Mouse (Mus musculus) midbrain, embryonic 15.5 days (tissue): ENCODE data around the gene Acaa1a. TPM values are rescaled to one million over a fixed set of nuclear protein-coding genes. Genes with fewer than 3 reads are reported as not detected.
"Not testable (repeated sequence)": the region's sequence is repeated elsewhere in the genome, so short reads cannot be mapped to it uniquely, and the experiment has no call there.

Experiments
- ATAC-seq: fragments of 200-750 bp; cut with Nextera tagmentation; replicated peaks from 2 replicates; pipeline ENCODE4 v1.8.0; 2017; ENCODE audit warnings: moderate TSS enrichment
- H3K27ac ChIP-seq: fragments of 300-500 bp; sonication (generic); 2 replicates; pipeline ENCODE4 v1.5.1; 2015; ENCODE audit warnings: mild to moderate bottlenecking, inconsistent platforms
- H3K27me3 ChIP-seq: fragments of 300-500 bp; sonication (generic); replicated peaks from 2 replicates; pipeline ENCODE4 v1.6.1; 2015; ENCODE audit warnings: inconsistent platforms
- H3K36me3 ChIP-seq: fragments of 300-500 bp; sonication (generic); replicated peaks from 2 replicates; pipeline ENCODE4 v1.6.1; 2015; ENCODE audit warnings: inconsistent platforms
- H3K4me1 ChIP-seq: fragments of 300-500 bp; sonication (generic); 2 replicates; pipeline ENCODE4 v1.6.1; 2015; ENCODE audit warnings: inconsistent platforms
- H3K4me2 ChIP-seq: fragments of 300-500 bp; sonication (generic); 2 replicates; pipeline ENCODE4 v1.6.1; 2015; ENCODE audit warnings: inconsistent platforms, mild to moderate bottlenecking, moderate library complexity
- H3K4me3 ChIP-seq: fragments of 300-500 bp; sonication (generic); 2 replicates; pipeline ENCODE4 v1.5.1; 2015; ENCODE audit warnings: mild to moderate bottlenecking, inconsistent platforms
- H3K9ac ChIP-seq: fragments of 300-500 bp; sonication (generic); 2 replicates; pipeline ENCODE4 v1.6.1; 2015; ENCODE audit warnings: mild to moderate bottlenecking, inconsistent platforms
- H3K9me3 ChIP-seq: fragments of 300-500 bp; sonication (generic); 2 replicates; pipeline ENCODE4 v1.6.1; 2016; ENCODE audit warnings: inconsistent platforms
- WGBS: fragments of 180-500 bp; shearing (Covaris S2); methylation state at CpG from one replicate; pipeline ENCODE4 v1.1.7; 2015; ENCODE audit warnings: mixed read lengths; 5-methylcytosine and 5-hydroxymethylcytosine counted together
- polyA plus RNA-seq: library from polyadenylated mRNA; unstranded; fragments of >200 nt; fragmentation: Nextera tagmentation; extraction: Ambion mirVana; gene quantifications from 2 replicates; pipeline ENCODE4 v1.2.1, GENCODE M21; 2015

Gene Acaa1a
- polyA plus RNA-seq, 1 experiment from 2014 or later: 120 TPM

DNA sequence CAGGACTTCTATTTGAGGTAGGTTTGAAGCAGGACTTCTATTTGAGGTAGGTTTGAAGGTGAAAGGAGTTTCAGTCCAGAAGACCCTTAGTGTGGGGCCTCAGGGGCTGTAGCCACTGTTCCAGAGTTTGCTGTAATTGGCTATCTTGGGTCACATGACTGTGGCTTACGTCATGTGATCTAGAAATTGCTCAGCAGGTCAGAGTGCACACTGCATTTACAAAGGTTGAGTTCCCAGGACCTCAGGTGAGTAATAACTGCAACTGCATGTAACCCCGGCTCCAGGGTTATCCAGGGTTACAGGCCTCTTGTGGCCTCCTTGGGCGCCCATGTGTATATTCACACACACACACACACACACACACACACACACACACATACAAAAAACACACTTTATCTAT is 28.9 kb downstream of the Acaa1a start:
- Histone ChIP-seq H3K4me2 (no peak overlapping the region), H3K4me1 (no peaks in the 10 kb centered on the region), H3K27me3 (no peaks in the 10 kb centered on the region), H3K9me3 (no peaks in the 10 kb centered on the region), H3K4me3 (no peak overlapping the region), H3K36me3 (no peaks in the 10 kb centered on the region), H3K27ac (no peak overlapping the region), H3K9ac (no peak overlapping the region)
- no peak for ATAC-seq
- WGBS: 95% methylated on average over 3 of the region's 3 CpGs

DNA sequence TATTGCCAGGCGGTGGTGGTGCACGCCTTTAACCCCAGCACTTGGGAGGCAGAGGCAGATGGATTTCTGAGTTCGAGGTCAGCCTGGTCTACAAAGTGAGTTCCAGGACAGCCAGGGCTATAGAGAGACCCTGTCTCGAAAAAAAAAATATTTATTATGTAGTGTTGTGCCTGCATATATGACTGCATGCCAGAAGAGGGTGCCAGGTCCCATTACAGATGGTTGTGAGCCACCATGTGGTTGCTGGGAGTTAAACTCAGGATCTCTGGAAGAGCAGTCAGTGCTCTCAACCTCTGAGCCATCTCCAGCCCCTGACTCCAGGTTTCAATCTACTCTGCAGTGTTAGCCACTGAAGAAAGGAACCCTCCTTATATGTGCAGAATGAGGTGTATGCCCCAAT is 31.3 kb downstream of the Acaa1a start:
- not testable (repeated sequence) for ATAC-seq, H3K9ac ChIP-seq, H3K4me2 ChIP-seq, H3K4me3 ChIP-seq, H3K9me3 ChIP-seq, H3K4me1 ChIP-seq, H3K27me3 ChIP-seq, H3K27ac ChIP-seq, H3K36me3 ChIP-seq
- WGBS: 94% methylated on average over 4 of the region's 4 CpGs

DNA sequence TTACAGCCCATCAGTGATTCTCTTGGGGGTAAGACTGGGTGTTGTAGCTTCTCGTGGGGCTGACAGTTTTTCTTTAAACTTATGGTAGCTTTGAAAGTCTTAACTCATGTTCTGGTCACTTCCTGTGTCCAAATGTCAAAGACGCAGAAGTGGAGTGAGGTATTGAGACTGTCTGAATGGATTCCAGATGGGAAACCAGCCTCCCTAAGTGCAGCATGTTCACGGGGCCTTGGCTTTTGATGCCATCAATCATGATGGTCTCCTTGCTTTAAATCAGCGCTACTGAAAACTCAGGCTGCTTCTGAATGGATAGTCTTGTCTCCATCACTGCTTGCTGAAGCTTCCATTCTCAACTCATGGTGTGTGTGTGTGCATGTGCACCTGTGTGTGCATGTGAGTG is 31.8 kb downstream of the Acaa1a start:
- Histone ChIP-seq H3K27ac (no peak overlapping the region), H3K36me3 (no peaks in the 10 kb centered on the region), H3K9me3 (no peaks in the 10 kb centered on the region), H3K27me3 (no peaks in the 10 kb centered on the region), H3K4me3 (no peak overlapping the region), H3K9ac (no peak overlapping the region), H3K4me2 (no peak overlapping the region), H3K4me1 (no peaks in the 10 kb centered on the region)
- no peak for ATAC-seq
- 84% methylated on average over 4 of the region's 4 CpGs for WGBS

DNA sequence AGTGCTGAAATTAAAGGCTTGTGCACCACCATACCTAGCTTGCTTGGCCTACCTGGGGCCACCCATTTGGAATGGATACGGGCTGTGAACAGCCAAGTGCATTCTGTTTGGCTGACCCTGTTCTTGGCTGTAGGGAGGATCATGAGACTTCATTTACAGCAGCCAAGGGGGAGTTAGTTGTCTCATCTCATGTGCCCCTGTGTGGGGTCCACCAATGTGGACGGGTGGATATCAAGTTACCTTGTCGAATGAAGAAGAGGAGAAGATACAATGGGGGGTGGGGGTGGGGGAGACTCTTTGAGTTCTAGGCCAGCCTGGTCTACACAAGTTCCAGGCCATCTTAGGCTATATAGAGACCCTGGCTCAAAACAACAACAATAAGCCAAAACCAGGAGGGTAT is 35.5 kb downstream of the Acaa1a start:
- Histone ChIP-seq H3K9me3 (no peaks in the 10 kb centered on the region), H3K9ac (no peak overlapping the region), H3K4me1 (no peaks in the 10 kb centered on the region), H3K4me3 (no peak overlapping the region), H3K4me2 (no peak overlapping the region), H3K27me3 (no peaks in the 10 kb centered on the region), H3K36me3 (no peaks in the 10 kb centered on the region), H3K27ac (no peak overlapping the region)
- no peak for ATAC-seq
- WGBS: 74% methylated on average over 3 of the region's 3 CpGs

DNA sequence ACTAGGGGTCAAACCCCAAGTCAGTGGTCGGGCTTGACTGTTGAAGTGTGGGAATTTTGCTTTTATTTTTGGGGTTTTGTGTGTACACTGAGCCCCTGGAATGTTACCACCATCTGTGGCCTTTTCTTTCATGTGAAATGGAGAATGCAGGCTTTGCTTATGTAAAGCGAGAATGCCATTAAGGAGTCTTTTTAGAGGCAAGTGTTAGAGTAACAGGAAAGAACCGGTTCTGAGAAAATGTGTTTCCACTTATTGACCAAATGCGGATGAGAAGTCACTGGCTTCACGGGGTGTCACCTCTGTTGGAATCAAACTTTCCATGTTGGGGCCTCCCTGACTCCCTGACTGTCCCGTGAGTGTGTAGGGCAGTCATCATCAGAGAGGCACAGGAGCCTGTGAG is 36.1 kb downstream of the Acaa1a start:
- Histone ChIP-seq H3K9ac (no peak overlapping the region), H3K4me1 (no peaks in the 10 kb centered on the region), H3K9me3 (no peaks in the 10 kb centered on the region), H3K36me3 (no peaks in the 10 kb centered on the region), H3K27ac (no peak overlapping the region), H3K4me2 (no peak overlapping the region), H3K4me3 (no peak overlapping the region), H3K27me3 (no peaks in the 10 kb centered on the region)
- ATAC-seq: no peak
- 77% methylated on average over 6 of the region's 6 CpGs for WGBS

DNA sequence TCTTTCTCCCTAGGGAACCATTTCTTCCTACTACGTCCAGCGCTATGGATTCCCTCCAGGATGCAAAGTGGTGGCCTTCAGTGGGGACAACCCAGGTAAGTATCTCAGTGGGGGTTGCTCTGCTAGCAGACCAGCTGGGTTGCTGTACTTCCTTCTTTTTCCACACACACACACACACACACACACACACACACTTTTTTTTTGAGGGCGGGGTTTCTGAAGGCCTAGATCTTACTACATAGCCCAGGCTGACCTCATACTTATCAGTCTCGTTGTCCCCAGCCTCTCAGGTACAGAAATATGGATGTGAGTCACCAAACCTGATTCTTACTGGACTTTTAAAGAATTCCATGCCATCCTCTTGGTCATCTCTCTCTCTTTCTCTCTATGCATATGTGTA is 38.8 kb downstream of the Acaa1a start:
- Histone ChIP-seq H3K4me3 (no peak overlapping the region), H3K36me3 (no peaks in the 10 kb centered on the region), H3K4me1 (no peaks in the 10 kb centered on the region), H3K9me3 (no peaks in the 10 kb centered on the region), H3K27me3 (no peaks in the 10 kb centered on the region), H3K4me2 (no peak overlapping the region), H3K27ac (no peak overlapping the region), H3K9ac (no peak overlapping the region)
- 92% methylated on average over 4 of the region's 4 CpGs for WGBS
- no peak for ATAC-seq

DNA sequence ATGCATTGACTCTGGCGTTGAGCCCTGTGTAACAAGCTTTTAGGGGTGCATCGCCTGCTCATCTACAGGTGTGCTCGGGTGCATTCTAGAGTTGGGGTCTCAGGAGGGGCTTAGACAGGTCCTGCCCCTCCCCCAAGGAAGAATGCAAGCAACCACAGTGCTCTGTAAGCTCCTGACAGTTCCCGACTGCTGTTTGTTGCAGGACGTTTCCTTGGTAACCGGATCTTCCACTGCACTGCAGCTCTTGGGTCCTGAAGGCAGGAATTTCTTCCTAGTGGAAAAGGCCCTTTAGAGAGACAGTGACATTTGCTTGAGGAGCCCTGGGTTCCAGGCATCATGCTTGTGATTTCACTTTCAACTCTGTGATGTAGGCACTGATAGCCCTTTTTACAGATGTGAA is 43.1 kb downstream of the Acaa1a start:
- Histone ChIP-seq H3K9ac (no peak overlapping the region), H3K9me3 (no peaks in the 10 kb centered on the region), H3K4me3 (no peak overlapping the region), H3K36me3 (no peaks in the 10 kb centered on the region), H3K27me3 (no peaks in the 10 kb centered on the region), H3K4me2 (no peak overlapping the region), H3K4me1 (no peaks in the 10 kb centered on the region), H3K27ac (no peak overlapping the region)
- ATAC-seq: no peak
- 61% methylated on average over 6 of the region's 6 CpGs for WGBS

DNA sequence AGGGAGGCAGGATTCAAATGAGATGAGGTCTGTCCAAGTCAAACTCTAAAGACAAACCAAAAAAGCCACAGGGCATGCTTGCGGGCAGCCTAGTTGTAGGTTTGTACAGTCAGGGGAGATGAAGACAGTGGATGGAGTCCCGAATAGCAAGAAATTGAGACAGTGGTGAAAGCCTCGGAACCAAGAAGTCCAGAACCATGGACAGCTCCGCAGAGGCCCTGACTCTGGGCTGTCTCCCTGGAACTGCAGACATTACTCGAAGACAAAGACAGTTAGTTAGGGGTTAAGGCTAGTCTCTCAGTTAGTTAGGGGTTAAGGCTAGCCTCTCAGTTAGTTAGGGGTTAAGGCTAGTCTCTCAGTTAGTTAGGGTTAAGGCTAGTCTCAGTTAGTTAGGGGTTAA is 49.5 kb downstream of the Acaa1a start:
- Histone ChIP-seq H3K36me3 (no peaks in the 10 kb centered on the region), H3K4me1 (no peaks in the 10 kb centered on the region), H3K4me3 (no peak overlapping the region), H3K9ac (no peak overlapping the region), H3K9me3 (no peaks in the 10 kb centered on the region), H3K27ac (no peak overlapping the region), H3K27me3 (no peaks in the 10 kb centered on the region), H3K4me2 (no peak overlapping the region)
- ATAC-seq: no peak
- WGBS: 67% methylated on average over 5 of the region's 5 CpGs

DNA sequence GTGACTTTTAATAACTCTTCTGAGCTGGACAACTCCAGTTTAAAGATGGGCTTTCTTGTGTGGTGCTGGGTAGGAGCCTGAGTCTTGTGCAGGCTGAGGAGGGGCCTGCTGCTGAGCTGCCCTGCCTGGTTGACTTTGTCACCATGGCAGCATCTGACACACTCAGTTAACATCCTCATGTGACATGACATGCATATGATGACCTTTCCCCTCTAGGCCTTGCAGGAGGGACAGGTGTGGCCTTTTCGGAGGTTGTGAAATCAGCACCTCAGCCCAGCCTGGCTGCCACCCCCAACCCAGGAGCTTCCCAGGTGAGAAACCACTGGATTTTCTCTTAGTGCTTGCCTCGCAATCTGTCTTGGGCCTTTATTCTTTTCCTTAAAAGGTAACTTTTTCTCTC is 50.7 kb downstream of the Acaa1a start:
- 96% methylated on average over 2 of the region's 2 CpGs for WGBS
- no peak overlapping the region for H3K9ac ChIP-seq
- ATAC-seq: no peak

DNA sequence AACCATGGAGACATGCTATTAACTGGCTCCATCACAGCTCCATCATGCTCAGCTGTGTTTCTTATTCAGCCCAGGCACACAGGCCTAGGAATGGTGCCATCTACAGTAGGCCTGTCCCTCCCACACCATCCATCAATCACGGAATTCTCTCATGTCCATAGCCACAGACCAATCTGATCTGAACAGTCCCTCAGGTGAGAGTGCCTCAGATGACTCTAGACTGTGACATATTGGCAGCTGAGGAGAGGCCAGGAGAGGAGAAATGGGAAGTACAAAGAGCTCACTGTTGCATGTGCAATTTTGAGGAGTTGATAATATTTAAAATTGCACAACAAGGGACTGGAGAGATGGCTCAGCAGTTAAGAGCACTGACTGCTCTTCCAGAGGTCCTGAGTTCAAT is 55.3 kb downstream of the Acaa1a start:
- ATAC-seq: no peak
- 83% methylated on average over 1 of the region's 1 CpGs for WGBS

More for the DNA sequence above, 50.7 kb downstream of the Acaa1a start:
- Histone ChIP-seq H3K9me3 (no peaks in the 10 kb centered on the region), H3K27me3 (no peaks in the 10 kb centered on the region), H3K4me1 (no peaks in the 10 kb centered on the region), H3K36me3 (no peaks in the 10 kb centered on the region), H3K4me3 (no peak overlapping the region), H3K27ac (no peak overlapping the region), H3K4me2 (no peak overlapping the region)

More for the DNA sequence above, 55.3 kb downstream of the Acaa1a start:
- Histone ChIP-seq H3K4me2 (no peak overlapping the region), H3K9ac (no peak overlapping the region), H3K9me3 (no peaks in the 10 kb centered on the region), H3K36me3 (no peaks in the 10 kb centered on the region), H3K4me1 (no peaks in the 10 kb centered on the region), H3K27ac (no peak overlapping the region), H3K4me3 (no peak overlapping the region), H3K27me3 (no peaks in the 10 kb centered on the region)

Other genes starting within 250 kb of the Acaa1a start
- gene Plcd1, start 246.2 kb upstream of the Acaa1a start, polyA plus RNA-seq: 15.6 and 16.4 TPM in 2 replicates
- 0.94 and 1.0 TPM in 2 replicates for gene Dlec1, start 237.2 kb upstream of the Acaa1a start, polyA plus RNA-seq
- gene Acaa1b, start 182.6 kb upstream of the Acaa1a start, polyA plus RNA-seq: 2.2 and 3.5 TPM in 2 replicates
- gene Gm47289, start 180.5 kb upstream of the Acaa1a start, polyA plus RNA-seq: not detected in 2 replicates
- gene Slc22a13, start 130.6 kb upstream of the Acaa1a start, polyA plus RNA-seq: not detected in 2 replicates
- gene Oxsr1, start 17.2 kb upstream of the Acaa1a start, polyA plus RNA-seq: 14.2 and 14.5 TPM in 2 replicates
- gene Myd88, start 1.7 kb downstream of the Acaa1a start, polyA plus RNA-seq: 6.5 and 7.2 TPM in 2 replicates
- 2.7 TPM in 2 replicates for gene Xylb, start 17.7 kb downstream of the Acaa1a start, polyA plus RNA-seq
- gene Slc22a14, start 25.9 kb downstream of the Acaa1a start, polyA plus RNA-seq: not detected in 2 replicates
- gene Acvr2b, start 62.4 kb downstream of the Acaa1a start, polyA plus RNA-seq: 65.4 and 67.3 TPM in 2 replicates
- gene Exog, start 105.3 kb downstream of the Acaa1a start, polyA plus RNA-seq: 53.3 and 53.4 TPM in 2 replicates
- 0.27 and 0.40 TPM in 2 replicates for gene Scn5a, start 239.3 kb downstream of the Acaa1a start, polyA plus RNA-seq